Mouse (Mus musculus): ENCODE measurements at regions not wholly inside any gene's neighbourhood (a gene's known extent, or its start where the extent isn't known, plus 50 kb on each side); places are given as distances from the start of the nearest gene placed in this dataset.

DNA sequence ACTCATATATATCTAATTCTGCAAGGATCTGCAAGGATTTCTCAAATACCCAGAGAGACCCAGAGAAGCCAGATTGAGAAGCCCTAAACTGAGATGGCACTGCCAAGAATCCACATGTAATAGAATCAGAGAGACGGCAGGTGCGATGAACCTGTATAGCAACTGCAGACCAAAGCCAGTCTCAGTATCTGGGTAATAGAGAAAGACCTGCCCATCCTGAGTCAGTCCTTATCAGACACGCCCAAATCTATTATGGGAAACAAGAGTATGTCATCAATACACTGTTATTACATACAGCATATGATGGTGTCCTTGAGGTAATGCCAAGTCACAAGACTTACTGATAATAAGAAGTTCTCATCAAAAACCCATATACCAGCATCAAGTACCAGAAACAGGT lies 52.8 kb upstream of the Klf3 start:
- TF ChIP-seq POLR2A (IDR thresholded peaks at IDR 0.05; ENCODE audit: control insufficient read depth in 1 of 2, insufficient read depth in 1 of 2, low read depth in 1 of 2, low read length in 2 of 2, poor library complexity in 1 of 2): no peak
- TF ChIP-seq KAT2A (conservative IDR thresholded peaks at IDR 0.05; ENCODE audit: low read depth, low read length): no peak
- TF ChIP-seq ZC3H11A (IDR thresholded peaks at IDR 0.05; ENCODE audit: low read depth, low read length): no peak
- no peak for TF ChIP-seq CTCF (IDR thresholded peaks at IDR 0.05 in 2 of 3, conservative IDR thresholded peaks at IDR 0.05 in 1 of 3; ENCODE audit: control insufficient read depth in 1 of 3, insufficient read depth in 1 of 3, low read depth in 2 of 3, low read length in 3 of 3, poor library complexity in 1 of 3, severe bottlenecking in 1 of 3)
- no peak for TF ChIP-seq USF2 (IDR thresholded peaks at IDR 0.05; ENCODE audit: borderline replicate concordance in 1 of 2, insufficient read depth in 1 of 2, low read depth in 1 of 2, low read length in 2 of 2)
- TF ChIP-seq POLR2AphosphoS2 (IDR thresholded peaks at IDR 0.05; ENCODE audit: low read length): no peak
- no peak for TF ChIP-seq JUND (IDR thresholded peaks at IDR 0.05; ENCODE audit: low read depth, low read length)
- TF ChIP-seq EP300 (IDR thresholded peaks at IDR 0.05; ENCODE audit: low read depth in 1 of 2, low read length in 2 of 2): no peak
- TF ChIP-seq GATA1 (IDR thresholded peaks at IDR 0.05; ENCODE audit: low read depth, low read length): no peak
- TF ChIP-seq POLR2AphosphoS5 (IDR thresholded peaks at IDR 0.05; ENCODE audit: borderline replicate concordance, low read depth, low read length): no peak
- TF ChIP-seq BHLHE40 (IDR thresholded peaks at IDR 0.05; ENCODE audit: borderline replicate concordance, low read depth, low read length): no peak
- TF ChIP-seq MAFK (IDR thresholded peaks at IDR 0.05; ENCODE audit: borderline replicate concordance, low read depth, low read length): no peak
- no peak for TF ChIP-seq ZMIZ1 (IDR thresholded peaks at IDR 0.05; ENCODE audit: low read depth, low read length)

Data from MEL (cell line).